Mouse (Mus musculus): ENCODE measurements around the gene Olfr1255. TPM values are rescaled to one million over a fixed set of nuclear protein-coding genes. Genes with fewer than 3 reads are reported as not detected.

The Olfr1255 gene
- not detected in 2 replicates for polyA plus RNA-seq (2015; fragmentation: Nextera tagmentation; extraction: Ambion mirVana)

GRCm38 (mm10) chr2:89811751-89812150 lies at the start of gene Olfr1255:
Olfr1255 (plus strand) TSS chr2:89812051.
- WGBS, result 94% methylated on average over 3 of the region's 3 CpGs
- no peaks in the 10 kb centered on the region for H3K9me3 ChIP-seq
- no peak within 1 kb of the TSS for H3K27ac ChIP-seq (replicated peaks)
- H3K27me3 ChIP-seq, result no peaks in the 10 kb centered on the region
- no peak within 1 kb of the TSS for H3K4me2 ChIP-seq
- no peak within 1 kb of the TSS for H3K4me3 ChIP-seq
- H3K4me1 ChIP-seq (replicated peaks), result no peaks in the 10 kb centered on the region
- no peak for ATAC-seq (ENCODE audit: low FRiP score, low read depth)
- no peaks in the 10 kb centered on the region for H3K36me3 ChIP-seq
- no peak within 1 kb of the TSS for H3K9ac ChIP-seq

GRCm38 (mm10) chr2:89793519-89793918 lies 18.3 kb upstream of the Olfr1255 start, which contains the start of gene Olfr1254:
Olfr1254 (minus strand) TSS chr2:89793619.
- no peak within 1 kb of the TSS for H3K4me3 ChIP-seq
- H3K4me1 ChIP-seq (replicated peaks), result no peaks in the 10 kb centered on the region
- no peak within 1 kb of the TSS for H3K4me2 ChIP-seq
- no peak for ATAC-seq (ENCODE audit: low FRiP score, low read depth)
- H3K36me3 ChIP-seq, result no peaks in the 10 kb centered on the region
- H3K9me3 ChIP-seq, result no peaks in the 10 kb centered on the region
- no peak within 1 kb of the TSS for H3K27ac ChIP-seq (replicated peaks)
- H3K9ac ChIP-seq, result no peak within 1 kb of the TSS
- no peaks in the 10 kb centered on the region for H3K27me3 ChIP-seq

- WGBS, result 95% methylated on average over 3 of the region's 3 CpGs
Measured at GRCm38 (mm10) chr2:89799583-89799982, 12.3 kb upstream of the Olfr1255 start.

DNA sequence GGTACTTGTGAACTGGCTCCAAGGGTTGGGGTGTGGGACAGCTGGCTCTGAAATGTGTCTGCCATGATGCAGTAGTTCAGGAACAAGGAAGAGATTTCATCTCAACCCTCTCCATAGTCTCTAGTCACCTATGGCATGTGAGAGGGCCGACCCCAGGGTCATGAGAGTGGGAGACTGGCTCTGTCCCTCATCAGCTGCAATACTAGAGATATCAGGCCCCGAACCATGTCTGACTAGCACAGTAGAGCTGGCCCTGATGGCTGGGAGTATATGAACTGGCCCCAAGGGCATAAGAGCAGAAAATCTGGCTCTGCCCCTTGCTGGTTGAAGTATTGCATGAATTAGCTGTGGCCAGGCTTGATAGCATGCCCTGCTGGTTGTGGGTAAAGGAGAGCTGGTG lies 1.1 kb upstream of the Olfr1255 start:
- no peak overlapping the region for H3K27ac ChIP-seq (replicated peaks)
- H3K9ac ChIP-seq, result no peak overlapping the region
- WGBS, result 86% methylated on average over 2 of the region's 2 CpGs
- no peaks in the 10 kb centered on the region for H3K36me3 ChIP-seq
- no peaks in the 10 kb centered on the region for H3K4me1 ChIP-seq (replicated peaks)
- no peaks in the 10 kb centered on the region for H3K9me3 ChIP-seq
- no peak overlapping the region for H3K4me2 ChIP-seq
- no peak for ATAC-seq (ENCODE audit: low FRiP score, low read depth)
- no peaks in the 10 kb centered on the region for H3K27me3 ChIP-seq
- no peak overlapping the region for H3K4me3 ChIP-seq

More at GRCm38 (mm10) chr2:89799583-89799982, 12.3 kb upstream of the Olfr1255 start:
- Histone ChIP-seq H3K9me3 (no peaks in the 10 kb centered on the region), H3K4me3 (no peak overlapping the region), H3K9ac (no peak overlapping the region), H3K4me1 (replicated peaks) (no peaks in the 10 kb centered on the region), H3K27ac (replicated peaks) (no peak overlapping the region), H3K4me2 (no peak overlapping the region), H3K27me3 (no peaks in the 10 kb centered on the region), H3K36me3 (no peaks in the 10 kb centered on the region)
- no peak for ATAC-seq (ENCODE audit: low FRiP score, low read depth)

GRCm38 (mm10) chr2:89820216-89820615 lies 8.4 kb downstream of the Olfr1255 start:
- H3K4me1 ChIP-seq (replicated peaks), result no peaks in the 10 kb centered on the region
- H3K4me2 ChIP-seq, result no peak overlapping the region
- no peaks in the 10 kb centered on the region for H3K27me3 ChIP-seq
- 84% methylated on average over 1 of the region's 1 CpGs for WGBS
- ATAC-seq (ENCODE audit: low FRiP score, low read depth), result no peak
- no peak overlapping the region for H3K27ac ChIP-seq (replicated peaks)
- H3K36me3 ChIP-seq, result no peaks in the 10 kb centered on the region
- H3K4me3 ChIP-seq, result no peak overlapping the region
- H3K9me3 ChIP-seq, result no peaks in the 10 kb centered on the region
- H3K9ac ChIP-seq, result no peak overlapping the region

- Histone ChIP-seq H3K36me3 (no peaks in the 10 kb centered on the region), H3K9me3 (no peaks in the 10 kb centered on the region), H3K9ac (no peak within 1 kb of the TSS), H3K27ac (replicated peaks) (no peak within 1 kb of the TSS), H3K27me3 (no peaks in the 10 kb centered on the region), H3K4me1 (replicated peaks) (no peaks in the 10 kb centered on the region), H3K4me2 (no peak within 1 kb of the TSS), H3K4me3 (no peak within 1 kb of the TSS)
- WGBS, result 54% methylated on average over 2 of the region's 2 CpGs
- no peak for ATAC-seq (ENCODE audit: low FRiP score, low read depth)
Measured at GRCm38 (mm10) chr2:89841455-89841854, 29.6 kb downstream of the Olfr1255 start, which contains the start of gene Olfr1256. Olfr1256 (minus strand) TSS chr2:89841555.

GRCm38 (mm10) chr2:89848105-89848504 lies 36.3 kb downstream of the Olfr1255 start, which contains the start of gene Olfr48:
Olfr48 (minus strand) TSS chr2:89848205.
- Histone ChIP-seq H3K36me3 (no peaks in the 10 kb centered on the region), H3K4me3 (no peak within 1 kb of the TSS), H3K4me2 (no peak within 1 kb of the TSS), H3K27ac (replicated peaks) (no peak within 1 kb of the TSS), H3K4me1 (replicated peaks) (no peaks in the 10 kb centered on the region), H3K27me3 (no peaks in the 10 kb centered on the region), H3K9ac (no peak within 1 kb of the TSS), H3K9me3 (no peaks in the 10 kb centered on the region)
- ATAC-seq (ENCODE audit: low FRiP score, low read depth), result no peak
- 82% methylated on average over 5 of the region's 5 CpGs for WGBS

DNA sequence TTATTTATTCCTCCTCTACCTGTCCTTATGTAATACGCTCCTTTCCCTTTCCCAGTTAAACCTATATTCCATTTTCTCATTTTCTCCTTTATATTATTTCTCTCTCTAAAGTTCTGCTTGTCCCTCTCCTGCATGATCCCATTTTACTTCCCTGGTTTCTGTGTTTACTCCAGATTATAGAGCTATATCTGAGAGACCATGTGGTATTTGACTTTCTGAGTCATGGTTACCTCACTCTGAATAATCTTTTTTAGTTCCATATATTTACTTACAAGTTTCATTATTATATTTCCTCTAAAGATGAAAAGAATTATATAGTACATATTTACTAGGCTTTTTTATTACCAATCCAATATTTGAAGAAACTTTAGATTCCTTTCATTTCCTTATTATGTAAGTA lies 37.4 kb downstream of the Olfr1255 start:
- WGBS, result 93% methylated on average over 1 of the region's 1 CpGs
- Histone ChIP-seq H3K9me3 (no peaks in the 10 kb centered on the region), H3K36me3 (no peaks in the 10 kb centered on the region), H3K4me2 (no peak overlapping the region), H3K27me3 (no peaks in the 10 kb centered on the region), H3K27ac (replicated peaks) (no peak overlapping the region), H3K4me1 (replicated peaks) (no peaks in the 10 kb centered on the region), H3K4me3 (no peak overlapping the region), H3K9ac (no peak overlapping the region)
- ATAC-seq (ENCODE audit: low FRiP score, low read depth), result no peak

Other genes starting within 250 kb of the Olfr1255 start
- not detected in 2 replicates for gene Olfr1245, start 233.6 kb upstream of the Olfr1255 start, polyA plus RNA-seq (2015; fragmentation: Nextera tagmentation; extraction: Ambion mirVana)
- gene Olfr1246, start 218.9 kb upstream of the Olfr1255 start, polyA plus RNA-seq (2015; fragmentation: Nextera tagmentation; extraction: Ambion mirVana), result not detected in 2 replicates
- not detected in 2 replicates for gene Olfr1247, start 197.9 kb upstream of the Olfr1255 start, polyA plus RNA-seq (2015; fragmentation: Nextera tagmentation; extraction: Ambion mirVana)
- gene Olfr1248, start 193.8 kb upstream of the Olfr1255 start, polyA plus RNA-seq (2015; fragmentation: Nextera tagmentation; extraction: Ambion mirVana), result not detected in 2 replicates
- not detected in 2 replicates for gene Olfr1249, start 177.1 kb upstream of the Olfr1255 start, polyA plus RNA-seq (2015; fragmentation: Nextera tagmentation; extraction: Ambion mirVana)
- gene Olfr1250, start 150.6 kb upstream of the Olfr1255 start, polyA plus RNA-seq (2015; fragmentation: Nextera tagmentation; extraction: Ambion mirVana), result not detected in 2 replicates
- not detected in 2 replicates for gene Olfr1251, start 140.1 kb upstream of the Olfr1255 start, polyA plus RNA-seq (2015; fragmentation: Nextera tagmentation; extraction: Ambion mirVana)
- gene Olfr1252, start 87.0 kb upstream of the Olfr1255 start, polyA plus RNA-seq (2015; fragmentation: Nextera tagmentation; extraction: Ambion mirVana), result not detected in 2 replicates
- not detected in 2 replicates for gene Olfr1253, start 55.0 kb upstream of the Olfr1255 start, polyA plus RNA-seq (2015; fragmentation: Nextera tagmentation; extraction: Ambion mirVana)
- gene Olfr1254, start 18.4 kb upstream of the Olfr1255 start, polyA plus RNA-seq (2015; fragmentation: Nextera tagmentation; extraction: Ambion mirVana), result not detected in 2 replicates
- not detected in 2 replicates for gene Olfr1256, start 29.5 kb downstream of the Olfr1255 start, polyA plus RNA-seq (2015; fragmentation: Nextera tagmentation; extraction: Ambion mirVana)
- 0.12 TPM in 1 of 2 replicates, not detected in the other for gene Olfr48, start 36.2 kb downstream of the Olfr1255 start, polyA plus RNA-seq (2015; fragmentation: Nextera tagmentation; extraction: Ambion mirVana)
- not detected in 2 replicates for gene Olfr1257, start 66.4 kb downstream of the Olfr1255 start, polyA plus RNA-seq (2015; fragmentation: Nextera tagmentation; extraction: Ambion mirVana)
- not detected in 2 replicates for gene Olfr1258, start 115.3 kb downstream of the Olfr1255 start, polyA plus RNA-seq (2015; fragmentation: Nextera tagmentation; extraction: Ambion mirVana)
- gene Olfr1259, start 136.6 kb downstream of the Olfr1255 start, polyA plus RNA-seq (2015; fragmentation: Nextera tagmentation; extraction: Ambion mirVana), result not detected in 2 replicates
- gene Olfr1260, start 162.3 kb downstream of the Olfr1255 start, polyA plus RNA-seq (2015; fragmentation: Nextera tagmentation; extraction: Ambion mirVana), result not detected in 2 replicates
- not detected in 2 replicates for gene Olfr1261, start 179.2 kb downstream of the Olfr1255 start, polyA plus RNA-seq (2015; fragmentation: Nextera tagmentation; extraction: Ambion mirVana)
- gene Olfr1262, start 188.1 kb downstream of the Olfr1255 start, polyA plus RNA-seq (2015; fragmentation: Nextera tagmentation; extraction: Ambion mirVana), result not detected in 2 replicates
- gene Olfr1263, start 200.1 kb downstream of the Olfr1255 start, polyA plus RNA-seq (2015; fragmentation: Nextera tagmentation; extraction: Ambion mirVana), result not detected in 2 replicates
- gene Olfr1264, start 213.5 kb downstream of the Olfr1255 start, polyA plus RNA-seq (2015; fragmentation: Nextera tagmentation; extraction: Ambion mirVana), result not detected in 2 replicates
- gene Olfr1265, start 223.3 kb downstream of the Olfr1255 start, polyA plus RNA-seq (2015; fragmentation: Nextera tagmentation; extraction: Ambion mirVana), result not detected in 2 replicates